Mouse (Mus musculus) heart, embryonic 12.5 days (tissue): Measurements from ENCODE around the gene Aaas. TPM values are rescaled to one million over a fixed set of nuclear protein-coding genes. Genes with fewer than 3 reads are reported as not detected.
"Not testable (repeated sequence)": the region's sequence is repeated elsewhere in the genome, so short reads cannot be mapped to it uniquely, and the experiment has no call there.

Experiments used
- ATAC-seq: fragments of 200-750 bp; cut with Nextera tagmentation; 2 replicates; pipeline ENCODE4 v1.8.0; 2017; ENCODE audit warnings: moderate TSS enrichment, moderate library complexity; ENCODE audit not compliant: insufficient number of reproducible peaks, low FRiP score
- H3K27ac ChIP-seq: fragments of 300-500 bp; sonication (generic); 2 replicates; pipeline ENCODE4 v1.5.1; 2016; ENCODE audit warnings: mild to moderate bottlenecking, moderate library complexity; ENCODE audit not compliant: poor library complexity, severe bottlenecking
- H3K27me3 ChIP-seq: fragments of 300-500 bp; sonication (generic); replicated peaks from 2 replicates; pipeline ENCODE4 v1.6.1; 2016; ENCODE audit warnings: mild to moderate bottlenecking, moderate library complexity
- H3K36me3 ChIP-seq: fragments of 300-500 bp; sonication (generic); 2 replicates; pipeline ENCODE4 v1.6.1; 2016; ENCODE audit warnings: mild to moderate bottlenecking, moderate library complexity
- H3K4me1 ChIP-seq: fragments of 300-500 bp; sonication (generic); replicated peaks from 2 replicates; pipeline ENCODE4 v1.6.1; 2016; ENCODE audit warnings: mild to moderate bottlenecking
- H3K4me2 ChIP-seq: fragments of 300-500 bp; sonication (generic); 2 replicates; pipeline ENCODE4 v1.6.1; 2016; ENCODE audit warnings: mild to moderate bottlenecking, moderate library complexity
- H3K4me3 ChIP-seq: fragments of 300-500 bp; sonication (generic); 2 replicates; pipeline ENCODE4 v1.5.1; 2016; ENCODE audit warnings: mild to moderate bottlenecking
- H3K9ac ChIP-seq: fragments of 300-500 bp; sonication (generic); 2 replicates; pipeline ENCODE4 v1.6.1; 2016; ENCODE audit warnings: mild to moderate bottlenecking, moderate library complexity
- H3K9me3 ChIP-seq: fragments of 300-500 bp; sonication (generic); replicated peaks from 2 replicates; pipeline ENCODE4 v1.6.1; 2016; ENCODE audit warnings: mild to moderate bottlenecking, moderate library complexity
- WGBS: fragments of 180-500 bp; shearing (Covaris S2); methylation state at CpG from one replicate; pipeline ENCODE4 v1.1.7; 2016; 5-methylcytosine and 5-hydroxymethylcytosine counted together
- polyA plus RNA-seq: library from polyadenylated mRNA; unstranded; fragments of >200 nt; fragmentation: Nextera tagmentation; extraction: Ambion mirVana; gene quantifications from 2 replicates; pipeline ENCODE4 v1.2.1, GENCODE M21; 2016

The Aaas gene
- polyA plus RNA-seq, 1 experiment from 2014 or later = 53.8 TPM

DNA sequence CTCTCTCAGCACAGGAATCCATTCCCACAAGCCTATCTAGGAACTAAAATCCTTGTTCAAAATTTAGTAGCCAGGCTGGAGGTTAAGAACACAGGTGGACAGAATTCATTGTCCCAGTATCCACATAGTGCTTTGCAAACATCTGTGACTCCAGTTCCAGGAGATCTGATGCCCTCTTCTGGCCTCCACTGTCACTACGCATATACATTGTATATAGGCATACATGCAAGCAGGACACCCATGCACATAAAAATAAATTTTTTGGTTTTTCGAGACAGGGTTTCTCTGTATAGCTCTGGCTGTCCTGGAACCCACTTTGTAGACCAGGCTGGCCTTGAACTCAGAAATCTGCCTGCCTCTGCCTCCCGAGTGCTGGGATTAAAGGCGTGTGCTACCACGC is 14.6 kb downstream of the Aaas start:
- H3K27me3 ChIP-seq, H3K4me2 ChIP-seq, H3K9ac ChIP-seq, H3K9me3 ChIP-seq, ATAC-seq, H3K4me3 ChIP-seq, H3K27ac ChIP-seq: not testable (repeated sequence)
- H3K36me3 ChIP-seq = peaks cover 70% of the 10 kb centered on the region
- 91% methylated on average over 5 of the region's 5 CpGs for WGBS
- peaks cover 19% of the 10 kb centered on the region for H3K4me1 ChIP-seq

- peaks cover 73% of the 10 kb centered on the region for H3K36me3 ChIP-seq
- H3K4me3 ChIP-seq = no peak overlapping the region
- ATAC-seq = no peak
- H3K4me2 ChIP-seq = no peak overlapping the region
- no peak overlapping the region for H3K9ac ChIP-seq
- no peaks in the 10 kb centered on the region for H3K27me3 ChIP-seq
- no peaks in the 10 kb centered on the region for H3K9me3 ChIP-seq
- H3K27ac ChIP-seq = no peak overlapping the region
- 85% methylated on average over 8 of the region's 8 CpGs for WGBS
- H3K4me1 ChIP-seq = peaks cover 19% of the 10 kb centered on the region
Observed at GRCm38 (mm10) chr15:102335254-102335653, 15.3 kb downstream of the Aaas start.

DNA sequence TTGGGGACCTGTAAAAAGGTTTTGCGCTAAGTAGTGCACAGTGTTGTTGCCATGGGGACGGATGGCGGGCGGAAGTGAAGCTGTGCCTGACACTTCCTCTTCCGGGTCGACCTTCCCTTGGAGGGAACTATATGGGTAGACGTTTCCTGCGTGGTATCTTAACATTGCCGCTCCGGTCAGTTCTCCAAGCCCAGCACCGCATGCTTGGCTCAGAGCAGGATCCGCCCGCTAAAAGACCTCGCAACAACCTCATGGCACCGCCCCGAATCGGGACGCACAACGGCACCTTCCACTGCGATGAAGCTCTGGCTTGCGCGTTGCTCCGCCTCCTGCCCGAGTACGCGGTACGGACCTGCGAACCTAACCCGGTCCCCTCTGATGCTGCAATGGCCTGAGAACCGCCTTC is 19.0 kb downstream of the Aaas start, which contains the start of gene Myg1:
TSS of gene Myg1 (plus strand) at position 100 of the 406 bp plus-strand sequence.
- H3K4me2 ChIP-seq = peak within 1 kb of the TSS; percentile 89
- H3K27me3 ChIP-seq = no peaks in the 10 kb centered on the region
- H3K27ac ChIP-seq = peak within 1 kb of the TSS; percentile 71
- under 1% methylated on average over 30 of the region's 30 CpGs for WGBS
- H3K9ac ChIP-seq = peak within 1 kb of the TSS; percentile 89
- H3K36me3 ChIP-seq = peaks cover 58% of the 10 kb centered on the region
- H3K4me3 ChIP-seq = peak within 1 kb of the TSS; percentile 70
- no peaks in the 10 kb centered on the region for H3K9me3 ChIP-seq
- ATAC-seq = peak; percentile 90
- peaks cover 27% of the 10 kb centered on the region for H3K4me1 ChIP-seq

GRCm38 (mm10) chr15:102326892-102327291 is 23.7 kb downstream of the Aaas start:
- H3K27ac ChIP-seq = no peak overlapping the region
- peak overlapping the region; percentile 94 for H3K4me3 ChIP-seq
- WGBS = 52% methylated on average over 8 of the region's 8 CpGs
- peaks cover 18% of the 10 kb centered on the region for H3K4me1 ChIP-seq
- peak overlapping the region; percentile 74 for H3K4me2 ChIP-seq
- H3K9me3 ChIP-seq = no peaks in the 10 kb centered on the region
- peaks cover 52% of the 10 kb centered on the region for H3K36me3 ChIP-seq
- H3K27me3 ChIP-seq = no peaks in the 10 kb centered on the region
- no peak for ATAC-seq
- H3K9ac ChIP-seq = peak overlapping the region; percentile 92

DNA sequence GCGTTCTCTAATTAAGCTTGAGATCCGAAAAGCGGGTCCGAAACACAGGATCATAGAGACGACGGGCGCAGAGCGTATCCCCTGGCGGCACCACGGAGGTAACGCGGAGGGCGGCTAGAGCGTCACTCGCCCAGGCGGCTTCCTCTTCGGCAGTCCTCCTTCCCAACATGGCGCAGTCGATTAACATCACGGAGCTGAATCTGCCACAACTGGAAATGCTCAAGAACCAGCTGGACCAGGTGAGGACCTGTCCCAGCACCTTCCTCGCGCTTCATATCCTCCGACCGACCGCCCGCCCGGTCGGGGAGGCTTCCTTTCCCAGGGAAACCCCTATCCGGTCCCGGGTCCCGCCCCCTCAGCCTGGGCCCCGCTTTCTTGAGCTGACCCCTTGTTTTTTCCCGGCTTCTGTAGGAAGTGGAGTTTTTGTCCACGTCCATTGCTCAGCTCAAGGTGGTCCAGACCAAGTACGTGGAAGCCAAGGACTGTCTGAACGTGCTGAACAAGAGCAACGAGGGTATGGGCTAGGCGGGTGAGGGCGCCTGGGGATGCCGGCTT is 24.5 kb downstream of the Aaas start, which contains the start of gene Pfdn5:
TSS of gene Pfdn5 (plus strand) at position 95 of the 555 bp plus-strand sequence.
- Histone ChIP-seq H3K27ac (peak within 1 kb of the TSS; percentile 59), H3K4me2 (peak within 1 kb of the TSS; percentile 74), H3K4me1 (peaks cover 14% of the 10 kb centered on the region), H3K4me3 (peak within 1 kb of the TSS; percentile 94), H3K9ac (peak within 1 kb of the TSS; percentile 92), H3K9me3 (no peaks in the 10 kb centered on the region), H3K27me3 (no peaks in the 10 kb centered on the region), H3K36me3 (peaks cover 60% of the 10 kb centered on the region)
- ATAC-seq = peak; percentile 92
- WGBS = under 1% methylated on average over 40 of the region's 40 CpGs

GRCm38 (mm10) chr15:102324654-102325473 is 25.7 kb downstream of the Aaas start:
- WGBS = 75% methylated on average over 12 of the region's 12 CpGs
- peaks cover 62% of the 10 kb centered on the region for H3K36me3 ChIP-seq

GRCm38 (mm10) chr15:102316263-102316662 is 34.3 kb downstream of the Aaas start:
- Histone ChIP-seq H3K27ac (no peak overlapping the region), H3K4me1 (no peaks in the 10 kb centered on the region), H3K27me3 (no peaks in the 10 kb centered on the region), H3K9ac (no peak overlapping the region), H3K36me3 (peaks cover 89% of the 10 kb centered on the region), H3K9me3 (no peaks in the 10 kb centered on the region), H3K4me2 (no peak overlapping the region), H3K4me3 (no peak overlapping the region)
- no peak for ATAC-seq
- WGBS = 78% methylated on average over 6 of the region's 6 CpGs

More at GRCm38 (mm10) chr15:102324654-102325473, 25.7 kb downstream of the Aaas start:
- H3K27me3 ChIP-seq = no peaks in the 10 kb centered on the region
- no peak overlapping the region; the same call in 1 of the 2 replicates for H3K4me3 ChIP-seq
- no peak overlapping the region for H3K27ac ChIP-seq
- peaks cover 13% of the 10 kb centered on the region for H3K4me1 ChIP-seq
- H3K9me3 ChIP-seq = no peaks in the 10 kb centered on the region
- ATAC-seq = no peak
- H3K4me2 ChIP-seq = peak overlapping the region; percentile 74
- no peak overlapping the region for H3K9ac ChIP-seq

GRCm38 (mm10) chr15:102315292-102315691 is 35.3 kb downstream of the Aaas start:
- no peak for ATAC-seq
- Histone ChIP-seq H3K9ac (0 out of 2 replicates have a peak overlapping the region, but pooled peaks have one; percentile 6), H3K27ac (no peak overlapping the region), H3K9me3 (no peaks in the 10 kb centered on the region), H3K4me3 (no peak overlapping the region), H3K27me3 (no peaks in the 10 kb centered on the region), H3K36me3 (peaks cover 86% of the 10 kb centered on the region), H3K4me1 (0 out of 2 replicates have a peak, but pooled peaks cover 2% of the 10 kb centered on the region), H3K4me2 (no peak overlapping the region)
- 86% methylated on average over 8 of the region's 8 CpGs for WGBS

- Histone ChIP-seq H3K9ac (no peak overlapping the region), H3K36me3 (peaks cover 88% of the 10 kb centered on the region), H3K9me3 (no peaks in the 10 kb centered on the region), H3K4me1 (peaks cover 6% of the 10 kb centered on the region; the same call in 1 of the 2 replicates), H3K4me3 (no peak overlapping the region), H3K27me3 (no peaks in the 10 kb centered on the region), H3K27ac (no peak overlapping the region), H3K4me2 (no peak overlapping the region)
- ATAC-seq = no peak
Observed at GRCm38 (mm10) chr15:102311489-102311888, 39.1 kb downstream of the Aaas start.

DNA sequence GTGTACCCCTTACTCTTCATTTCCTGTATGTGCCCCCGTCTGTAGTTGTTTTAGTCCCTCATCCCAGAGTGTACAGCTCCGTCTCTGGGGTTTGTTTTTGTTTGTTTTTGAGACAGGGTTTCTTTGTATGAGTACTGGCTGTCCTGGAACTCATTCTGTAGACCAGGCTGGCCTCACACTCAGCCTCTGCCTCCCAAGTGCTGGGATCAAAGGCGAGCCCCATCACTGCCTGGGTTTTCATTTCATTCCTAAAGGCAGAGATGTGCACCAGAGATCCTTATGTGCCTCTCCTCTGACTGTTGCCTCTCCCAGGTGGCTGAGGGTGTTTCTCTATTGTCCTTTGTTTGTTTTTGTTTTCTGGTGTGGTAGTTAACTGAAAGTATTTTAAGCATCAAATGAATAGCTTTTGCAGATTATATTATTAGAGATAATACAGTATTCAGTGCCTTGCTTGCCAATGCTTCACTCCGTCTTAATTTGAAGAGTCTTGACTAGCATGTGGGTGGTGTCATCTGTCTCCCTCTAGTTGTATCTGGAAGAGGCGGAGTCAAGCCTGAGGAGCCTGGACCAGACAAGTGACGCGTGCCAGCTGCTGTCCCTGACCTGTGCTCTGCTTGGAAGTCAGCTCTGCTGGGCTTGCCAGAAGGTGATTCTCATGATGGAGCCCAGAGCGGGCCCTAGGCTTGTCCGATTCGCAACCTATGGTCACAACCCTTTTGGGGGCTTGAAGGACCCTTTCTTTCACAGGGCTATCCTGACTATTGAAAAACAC is 40.3 kb downstream of the Aaas start:
- no peak overlapping the region for H3K9ac ChIP-seq
- H3K4me3 ChIP-seq = no peak overlapping the region
- H3K4me2 ChIP-seq = no peak overlapping the region
- peaks cover 88% of the 10 kb centered on the region for H3K36me3 ChIP-seq
- WGBS = 64% methylated on average over 10 of the region's 10 CpGs
- H3K4me1 ChIP-seq = peaks cover 6% of the 10 kb centered on the region; the same call in 1 of the 2 replicates
- no peak overlapping the region for H3K27ac ChIP-seq
- 0 out of 2 replicates have a peak, but pooled peaks have one; percentile 33 for ATAC-seq
- no peaks in the 10 kb centered on the region for H3K9me3 ChIP-seq
- no peaks in the 10 kb centered on the region for H3K27me3 ChIP-seq

GRCm38 (mm10) chr15:102308717-102309116 is 41.9 kb downstream of the Aaas start:
- no peak for ATAC-seq
- peaks cover 87% of the 10 kb centered on the region for H3K36me3 ChIP-seq
- no peaks in the 10 kb centered on the region for H3K9me3 ChIP-seq
- H3K27ac ChIP-seq = no peak overlapping the region
- no peaks in the 10 kb centered on the region for H3K27me3 ChIP-seq
- no peak overlapping the region for H3K9ac ChIP-seq
- no peak overlapping the region for H3K4me3 ChIP-seq
- H3K4me2 ChIP-seq = no peak overlapping the region
- WGBS = 84% methylated on average over 9 of the region's 9 CpGs
- peaks cover 6% of the 10 kb centered on the region; the same call in 1 of the 2 replicates for H3K4me1 ChIP-seq
